Mouse (Mus musculus): ENCODE data around the gene Cntn4.

Gene Cntn4

DNA sequence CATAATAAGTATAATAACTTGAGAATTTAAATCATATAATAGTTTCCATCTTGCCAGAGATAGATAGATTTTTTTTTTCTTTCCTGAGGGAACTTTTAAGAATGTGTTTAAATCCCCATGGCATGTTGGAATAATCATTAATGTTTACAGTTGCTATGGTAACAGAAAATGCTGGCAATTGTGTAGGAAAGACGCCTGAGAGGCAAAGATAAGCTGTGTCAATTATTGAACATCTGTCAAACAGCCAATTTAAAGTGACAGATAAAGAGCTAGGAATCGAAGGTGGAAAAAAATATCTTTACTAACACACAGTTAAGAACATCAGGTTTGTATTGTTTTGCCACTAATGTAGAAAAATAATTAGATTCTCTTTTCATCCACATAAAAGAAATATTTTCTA is 788.3 kb downstream of the Cntn4 start:
- no peak for DNase-seq (ENCODE audit: low read depth)

DNA sequence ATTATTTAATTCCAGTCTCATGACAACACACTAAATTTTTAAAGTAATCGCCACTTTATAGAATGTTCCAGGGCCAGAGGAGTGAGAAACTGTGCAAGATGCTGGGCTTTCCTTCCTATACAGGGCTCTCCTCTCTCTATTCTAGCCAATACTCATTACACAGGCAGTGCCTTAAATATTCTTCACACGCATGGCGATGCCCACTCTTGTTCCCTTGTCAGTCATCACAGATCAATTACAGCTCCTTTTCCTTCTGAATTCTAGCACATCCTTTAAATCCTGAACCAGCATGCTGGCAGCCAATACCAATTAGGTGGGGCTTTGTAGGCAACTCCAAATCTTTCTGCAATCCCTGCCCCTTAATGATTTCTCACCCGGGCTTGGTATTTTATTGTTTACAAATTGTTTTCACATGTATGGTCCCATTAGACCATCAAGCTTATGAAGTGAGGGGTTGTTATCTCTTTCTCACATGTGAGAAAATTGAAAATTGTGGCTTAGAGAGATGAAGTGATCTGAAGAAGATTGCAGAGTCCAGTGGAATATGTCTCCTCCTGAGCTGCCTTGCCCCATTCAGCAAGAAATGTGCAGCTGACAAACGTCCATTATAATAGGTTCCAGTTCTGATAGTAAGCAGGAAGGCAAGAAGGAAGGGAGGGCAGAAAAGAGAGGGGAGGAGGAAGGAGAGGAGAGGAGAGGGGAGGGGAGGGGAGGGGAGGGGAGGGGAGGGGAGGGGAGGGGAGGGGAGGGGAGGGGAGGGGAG is 789.0 kb downstream of the Cntn4 start:
- no peak for DNase-seq (ENCODE audit: low read depth)

DNA sequence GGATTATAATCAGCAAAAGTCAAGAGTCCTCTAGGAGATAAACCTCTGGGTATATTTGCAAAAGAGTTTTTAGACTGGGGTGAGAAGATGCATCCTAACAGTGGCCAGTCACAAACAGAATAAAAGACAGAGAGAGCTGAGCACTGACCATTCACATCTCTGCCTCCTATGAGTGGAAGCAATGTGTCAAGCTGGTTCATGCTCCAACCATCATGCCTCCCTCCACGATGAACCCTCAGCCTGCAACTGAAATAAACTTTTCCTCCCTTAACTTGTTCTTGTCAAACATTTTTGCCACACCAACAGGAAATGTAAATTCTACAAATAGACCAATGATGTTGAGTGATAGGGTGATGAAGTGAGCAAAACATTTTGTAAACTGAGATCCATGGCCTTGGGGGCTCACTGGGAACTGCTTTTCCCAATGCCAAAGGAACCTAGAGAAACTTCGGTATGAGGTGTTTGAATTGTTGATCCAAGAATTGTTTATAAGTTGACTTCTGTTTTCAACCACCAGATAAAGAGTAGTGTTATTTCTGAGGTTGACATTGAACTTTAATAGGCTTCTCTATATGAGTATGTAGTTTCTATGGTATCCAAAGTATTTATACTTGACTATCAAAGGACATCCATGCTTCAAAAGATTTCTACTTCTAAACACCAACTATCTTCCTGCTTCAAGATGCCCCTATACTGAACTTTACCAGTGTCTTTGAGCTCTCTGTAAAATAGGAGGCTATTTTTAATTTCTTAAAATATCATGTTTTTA is 794.6 kb downstream of the Cntn4 start:
- DNase-seq (ENCODE audit: low read depth): no peak

DNA sequence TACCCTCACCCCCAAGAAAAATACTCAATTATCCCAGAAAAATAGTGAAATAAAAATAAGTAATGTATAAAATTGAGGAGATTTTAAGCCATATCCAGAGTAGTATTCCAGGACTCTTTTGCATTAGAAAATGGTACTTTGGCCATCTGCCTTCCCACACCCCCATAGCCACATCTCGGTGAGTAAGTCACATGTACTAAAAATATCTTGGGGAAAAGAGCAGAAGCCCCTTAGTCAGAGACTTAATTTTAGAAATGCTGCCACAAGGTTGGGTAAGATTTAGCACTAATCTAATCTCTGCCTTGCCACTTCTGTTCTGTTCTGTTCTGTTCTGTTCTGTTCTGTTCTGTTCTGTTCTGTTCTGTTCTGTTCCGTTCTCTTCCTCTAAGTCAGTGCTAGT is 796.4 kb downstream of the Cntn4 start:
- no peak for DNase-seq (ENCODE audit: low read depth)

DNA sequence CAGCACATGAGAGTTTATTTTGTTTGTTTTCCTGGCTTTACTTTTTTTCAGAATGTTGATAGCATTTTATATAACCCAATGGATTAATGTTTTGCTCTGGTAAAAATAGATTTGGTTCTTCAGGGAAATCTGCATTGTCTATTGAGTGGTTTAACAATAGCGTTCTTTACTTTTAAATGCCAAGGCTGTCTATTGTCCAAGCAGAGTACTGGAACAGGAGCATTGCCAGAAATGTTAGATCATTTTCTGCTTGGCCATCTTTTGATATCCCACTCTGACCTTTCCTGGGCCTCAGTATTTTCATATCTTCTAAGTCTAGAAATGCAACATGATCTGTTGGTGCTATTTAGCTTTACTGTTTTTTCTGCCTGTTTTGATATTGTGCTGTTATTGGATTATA is 804.1 kb downstream of the Cntn4 start:
- no peak for DNase-seq (ENCODE audit: low read depth)

DNA sequence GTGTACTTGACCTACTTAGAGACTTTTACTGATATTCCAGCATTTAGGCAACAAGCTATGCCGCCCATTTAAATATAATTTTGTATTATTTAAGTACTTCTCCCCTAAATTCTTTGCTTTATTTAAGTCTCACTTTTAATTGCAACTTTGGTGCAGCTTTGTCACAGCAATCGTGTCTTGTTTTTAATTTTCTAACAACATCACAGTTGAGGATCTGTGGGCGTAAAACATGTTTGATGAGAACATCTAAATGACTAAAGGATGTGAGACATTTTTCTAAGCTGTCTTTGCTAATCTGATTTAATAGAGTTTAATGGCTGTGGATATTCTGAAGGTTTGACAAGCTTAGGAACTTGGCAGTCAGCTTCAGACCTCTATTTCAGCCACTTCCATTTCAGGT is 818.8 kb downstream of the Cntn4 start:
- DNase-seq (ENCODE audit: low read depth): no peak

DNA sequence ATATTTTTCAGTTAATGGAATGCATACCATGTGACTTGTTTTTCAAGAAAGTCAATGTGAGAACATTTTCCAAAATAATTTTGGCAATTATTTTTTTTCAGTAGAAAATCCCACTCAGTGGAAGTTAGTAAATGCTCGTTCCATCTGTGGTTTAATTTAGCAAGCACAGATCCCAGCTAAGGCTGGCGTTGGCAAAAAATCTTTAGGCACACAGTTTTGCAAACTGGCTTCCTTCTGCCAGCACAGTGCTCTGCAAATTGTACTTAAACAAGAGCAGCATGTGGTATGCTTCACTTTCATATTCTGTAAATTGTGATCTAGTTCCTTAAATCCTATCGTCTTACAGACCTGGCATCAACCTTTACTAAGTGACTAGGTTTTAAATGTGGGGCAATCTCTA is 821.7 kb downstream of the Cntn4 start:
- DNase-seq (ENCODE audit: low read depth): no peak

DNA sequence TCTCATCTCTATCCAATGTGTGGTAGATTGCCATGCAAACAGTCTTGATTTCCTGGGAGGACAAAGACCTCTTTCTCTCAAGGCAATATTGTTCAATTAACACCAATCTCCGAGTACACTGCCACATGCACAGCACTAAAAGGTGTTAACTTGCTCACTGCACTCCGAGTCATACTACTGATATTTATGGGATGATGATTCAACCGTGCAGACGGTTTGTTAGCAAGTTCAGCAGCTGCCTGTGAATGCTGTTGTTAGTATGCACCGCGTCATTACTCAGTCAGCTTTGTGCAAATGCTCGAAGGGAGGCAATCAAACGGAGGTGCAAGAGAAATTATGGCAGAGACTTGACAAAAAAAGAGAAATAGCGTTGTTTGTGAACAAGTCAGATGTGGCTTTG is 826.5 kb downstream of the Cntn4 start:
- no peak for DNase-seq (ENCODE audit: low read depth)

DNA sequence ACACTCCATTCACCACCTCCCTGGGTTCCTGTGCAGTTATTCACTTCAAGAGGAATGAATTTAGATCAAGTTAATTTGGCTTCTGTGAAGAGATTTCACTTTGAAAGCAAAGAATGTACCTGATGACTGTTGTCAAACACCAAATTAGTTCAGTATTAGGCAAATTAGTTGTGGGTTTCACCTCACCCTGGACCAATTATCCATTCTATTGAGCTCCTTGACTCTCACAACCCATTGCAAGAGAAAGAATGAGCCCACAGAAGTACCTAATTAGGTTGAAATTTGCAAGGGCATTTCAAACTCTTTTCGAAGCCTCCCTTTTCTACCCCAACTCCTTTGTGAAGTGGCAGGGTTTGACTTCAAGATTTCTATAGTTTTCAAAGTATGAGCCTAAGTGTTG is 842.9 kb downstream of the Cntn4 start:
- no peak for DNase-seq (ENCODE audit: low read depth)

DNA sequence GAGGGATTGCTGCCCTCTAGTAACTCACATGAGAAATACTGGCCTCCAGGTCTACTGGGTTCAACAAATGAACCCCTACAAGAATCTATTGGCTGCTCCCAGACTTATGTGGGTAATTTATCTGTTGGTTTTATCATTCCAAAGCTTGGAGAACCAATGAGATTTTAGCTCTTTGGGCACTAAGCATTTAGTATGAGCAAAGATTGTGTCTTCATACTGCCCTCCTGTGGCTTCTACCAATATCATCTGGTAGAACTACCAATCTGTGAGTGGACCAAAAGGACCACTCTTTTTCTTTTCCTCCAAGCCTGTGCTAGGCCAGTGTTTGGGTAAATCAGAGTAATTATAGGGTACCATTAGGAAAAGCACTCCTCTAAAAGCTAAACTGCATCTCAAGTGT is 866.0 kb downstream of the Cntn4 start:
- DNase-seq (ENCODE audit: low read depth): no peak

DNA sequence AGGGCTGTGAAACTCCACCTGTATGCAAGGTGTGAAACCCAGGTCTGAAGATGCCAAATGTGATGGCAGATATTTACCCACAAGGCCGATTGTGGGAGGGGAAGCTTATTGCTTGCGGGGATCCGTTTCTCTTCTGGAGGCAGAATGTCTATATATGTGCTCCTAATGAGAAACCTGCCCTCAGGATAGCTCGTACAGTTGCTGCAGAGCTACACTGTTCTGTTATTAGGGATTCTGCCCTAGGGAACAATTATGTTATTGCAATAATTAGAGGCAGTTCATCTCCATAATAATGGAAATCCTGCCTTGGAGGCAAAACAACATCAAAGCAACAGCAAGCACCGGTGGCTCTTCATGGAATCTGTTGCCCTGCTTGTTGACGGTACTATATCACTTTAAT is 884.2 kb downstream of the Cntn4 start:
- no peak for DNase-seq (ENCODE audit: low read depth)

DNA sequence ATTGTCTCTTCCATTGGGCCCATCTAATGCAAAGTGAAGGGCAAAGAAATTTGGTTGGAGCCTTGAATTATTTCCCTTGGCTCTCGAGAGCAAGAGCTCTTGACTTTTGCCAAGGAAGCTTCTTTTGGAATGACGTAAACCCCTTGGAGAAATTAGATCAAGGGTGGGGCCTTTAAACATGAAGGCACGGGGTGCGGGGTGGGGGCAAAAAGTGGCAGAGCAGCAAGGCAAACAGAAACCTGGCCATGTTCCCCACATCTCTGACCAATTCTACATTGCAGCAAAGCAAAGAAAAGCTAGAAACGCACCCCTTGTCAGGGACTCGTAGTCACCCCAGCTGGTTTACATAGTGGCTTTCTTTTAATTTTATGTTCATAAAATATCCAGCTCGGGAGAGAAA is 887.9 kb downstream of the Cntn4 start:
- DNase-seq (ENCODE audit: low read depth): no peak

DNA sequence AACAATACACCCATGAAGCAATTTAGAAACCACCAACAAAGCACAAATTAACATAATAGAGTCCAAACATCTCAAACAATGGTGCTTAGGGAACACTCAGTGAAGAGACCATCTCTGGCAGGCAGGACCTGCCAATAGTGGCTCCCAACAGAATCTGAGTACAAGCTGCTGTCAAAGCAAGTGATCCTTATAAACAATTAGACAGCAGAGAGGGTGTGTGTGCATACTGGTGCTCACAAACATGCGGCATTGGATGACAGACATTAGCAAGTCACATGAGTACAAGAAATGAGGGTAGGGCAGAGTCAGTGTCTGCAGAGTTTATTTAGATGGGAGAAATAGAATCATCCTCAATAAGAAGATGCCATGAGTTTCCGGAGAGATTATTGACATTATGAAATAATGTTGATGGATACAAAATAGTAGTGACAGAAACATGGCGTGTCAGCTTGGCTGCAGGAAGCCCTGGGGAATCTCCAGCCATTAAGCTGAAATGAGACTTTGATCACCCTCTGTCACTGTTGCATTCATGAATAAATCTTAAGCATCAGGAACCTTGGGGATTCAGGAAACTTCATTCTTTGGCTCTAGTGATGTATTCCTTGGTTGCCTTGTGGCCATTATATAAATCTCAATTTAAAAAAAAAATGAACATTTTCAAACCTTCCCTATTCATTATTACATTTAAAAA is 888.5 kb downstream of the Cntn4 start:
- DNase-seq (ENCODE audit: low read depth): no peak

DNA sequence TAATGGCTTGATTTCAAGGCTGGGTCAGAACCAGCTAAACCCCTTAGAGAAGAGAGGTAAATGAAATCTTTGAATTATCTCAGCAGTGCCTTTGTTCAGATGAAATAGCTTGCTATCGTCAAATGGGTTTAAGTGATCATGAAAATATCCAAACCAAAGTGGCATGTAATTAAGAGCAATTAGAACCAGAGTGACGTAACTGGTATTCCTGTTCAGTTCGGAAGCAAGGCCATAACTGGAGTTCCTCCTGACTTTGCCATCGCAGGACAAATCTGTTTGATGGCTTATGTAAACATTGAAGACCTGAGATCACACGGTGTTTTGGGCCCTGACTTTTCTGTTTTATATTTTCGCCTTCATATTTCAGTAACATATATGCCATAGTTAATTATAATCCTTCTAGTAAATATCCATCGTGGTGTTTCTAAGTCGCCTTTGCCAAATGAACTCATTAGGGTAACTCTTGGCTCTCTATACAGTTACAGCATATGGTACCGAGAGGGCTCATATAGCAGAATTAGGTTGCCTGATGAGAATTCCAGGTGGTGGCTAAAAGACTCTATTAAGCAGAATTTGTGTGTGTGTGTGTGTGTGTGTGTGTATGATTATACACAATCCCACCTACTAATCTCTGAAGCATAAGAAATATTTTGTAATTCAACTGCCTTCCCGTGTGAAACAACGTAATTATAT is 889.6 kb downstream of the Cntn4 start:
- no peak for DNase-seq (ENCODE audit: low read depth)

DNA sequence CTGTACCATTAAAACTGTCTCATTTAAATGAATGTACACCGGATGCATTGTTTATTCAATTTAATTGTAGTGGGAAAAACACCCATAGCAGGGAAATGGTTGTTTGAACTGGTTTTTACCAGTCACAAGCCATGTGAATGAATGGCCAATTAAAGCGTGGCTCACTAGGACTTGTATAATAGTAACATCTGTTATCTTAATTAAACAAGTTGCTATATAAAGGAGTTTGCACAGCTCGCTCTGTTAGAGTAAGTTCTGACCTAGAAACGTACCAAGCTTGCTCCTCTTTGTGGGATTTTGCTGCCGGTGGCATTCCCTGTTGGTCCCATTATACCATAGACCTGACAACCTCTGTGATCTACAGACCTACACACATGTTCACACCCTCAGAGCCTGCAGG is 902.7 kb downstream of the Cntn4 start:
- DNase-seq (ENCODE audit: low read depth): no peak

DNA sequence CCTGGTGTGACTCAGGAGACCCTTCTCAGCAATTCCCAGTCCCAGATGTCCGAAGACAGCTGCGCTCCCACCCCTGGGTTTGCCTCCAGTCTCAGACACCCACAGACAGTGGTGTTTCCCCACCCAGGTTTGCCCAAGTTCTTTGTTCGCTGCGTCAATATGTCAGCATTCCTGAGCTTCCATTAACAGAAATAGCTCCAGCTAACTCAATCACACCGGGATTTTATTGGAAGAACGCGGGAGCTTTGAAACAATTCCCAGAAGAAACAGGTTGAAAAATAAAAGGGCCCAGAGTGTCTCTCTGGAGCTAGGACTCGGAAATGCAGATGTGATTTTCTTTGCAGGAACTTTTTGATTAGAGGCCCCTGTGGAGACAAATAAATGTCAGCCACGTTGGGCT is 916.3 kb downstream of the Cntn4 start:
- DNase-seq (ENCODE audit: low read depth): no peak

DNA sequence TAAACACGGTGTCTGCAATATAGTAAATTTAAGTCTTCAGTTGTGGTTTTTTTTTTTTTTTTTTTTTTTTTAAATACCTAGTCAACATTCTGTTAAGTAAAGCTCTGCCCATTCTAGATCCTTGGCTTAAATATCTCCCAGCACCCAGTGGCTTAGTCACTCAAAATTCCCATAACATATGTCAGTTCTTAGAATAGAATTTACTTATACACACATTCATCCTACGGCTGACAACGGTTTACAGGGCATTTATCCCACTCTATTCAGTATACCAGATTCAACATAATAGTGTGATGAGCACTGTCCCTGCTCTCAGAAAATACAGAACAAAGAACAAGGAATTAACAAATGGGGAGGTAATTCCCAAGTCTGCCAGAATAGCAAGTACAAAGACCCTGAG is 939.6 kb downstream of the Cntn4 start:
- DNase-seq (ENCODE audit: low read depth): no peak

DNA sequence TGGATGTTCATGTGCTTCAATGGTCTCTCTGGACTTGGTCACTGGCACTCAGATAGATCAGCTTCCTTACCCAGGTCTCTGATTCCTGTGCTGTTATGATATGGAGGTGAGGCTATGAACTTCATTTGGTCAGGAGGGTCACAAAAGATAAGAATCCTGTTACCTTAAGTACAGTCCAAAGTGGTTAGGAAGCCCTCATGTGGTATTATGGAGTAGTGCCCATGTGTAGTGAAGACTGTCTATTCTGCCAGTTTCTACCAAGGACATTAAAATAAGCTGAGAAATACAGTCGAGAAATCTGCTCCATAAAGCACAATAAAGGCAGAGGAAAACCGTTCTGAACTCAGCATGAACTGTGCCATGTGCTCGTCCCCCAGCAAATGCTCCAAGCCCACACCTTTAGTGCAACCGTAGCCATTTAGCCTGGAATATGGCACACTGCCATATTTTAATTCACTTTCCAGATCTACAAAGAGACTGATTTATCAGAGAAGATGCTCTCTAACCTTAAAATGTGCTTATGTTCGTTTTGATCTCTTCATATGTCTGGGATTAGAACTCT is 943.8 kb downstream of the Cntn4 start:
- DNase-seq (ENCODE audit: low read depth): no peak

DNA sequence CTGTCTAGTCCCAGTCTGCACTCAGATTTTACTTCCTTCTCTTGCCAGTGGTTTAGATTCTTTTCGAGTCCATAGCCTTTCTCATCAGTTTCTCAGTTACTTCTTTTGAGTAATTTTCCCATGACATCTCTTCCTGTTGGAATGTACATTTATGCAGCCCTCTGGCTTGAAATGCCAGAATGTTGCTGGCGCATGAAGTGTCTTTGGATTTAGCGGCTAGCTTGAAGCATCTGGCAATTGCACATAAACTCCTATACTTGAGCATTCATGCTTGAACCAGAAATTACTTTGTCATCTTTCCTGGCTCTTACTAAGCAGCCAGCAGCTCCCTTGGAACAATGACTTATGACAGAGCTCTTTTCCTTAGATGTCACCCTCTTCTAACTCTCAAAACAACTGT is 965.6 kb downstream of the Cntn4 start:
- DNase-seq (ENCODE audit: low read depth): no peak

DNA sequence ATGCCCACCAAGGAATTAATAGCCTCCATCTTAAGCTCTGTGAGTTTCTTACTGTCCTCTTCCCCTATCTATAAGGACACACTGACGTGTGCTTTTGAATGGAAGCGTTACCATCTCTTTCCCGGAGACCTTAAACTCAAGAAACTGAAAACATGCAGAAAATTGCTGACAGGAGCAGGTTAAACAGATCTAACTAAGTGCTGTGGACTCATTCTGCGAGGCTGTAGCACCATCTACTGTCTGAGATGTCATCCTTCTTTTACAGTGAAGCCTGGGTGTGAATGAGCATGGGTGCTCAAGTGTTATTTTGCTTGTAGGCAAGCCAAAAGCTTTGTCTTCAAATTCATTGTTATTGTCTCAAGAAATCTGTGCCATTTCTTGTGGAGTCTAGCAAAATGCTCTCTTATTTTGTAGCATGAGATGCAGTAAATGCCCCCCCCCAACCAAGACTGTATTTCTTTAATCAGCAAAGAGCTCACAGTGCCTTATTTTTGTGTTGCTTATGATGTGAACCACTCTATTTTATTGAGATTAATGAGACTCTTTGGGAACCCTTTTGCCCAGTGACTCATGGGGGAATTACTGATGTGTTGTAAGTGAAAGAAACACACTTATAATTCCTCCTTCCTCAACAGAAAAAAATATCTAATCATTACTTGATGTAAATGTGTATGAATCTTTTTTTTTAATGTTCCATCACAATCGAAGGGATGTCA is 968.2 kb downstream of the Cntn4 start:
- DNase-seq (ENCODE audit: low read depth): no peak

DNA sequence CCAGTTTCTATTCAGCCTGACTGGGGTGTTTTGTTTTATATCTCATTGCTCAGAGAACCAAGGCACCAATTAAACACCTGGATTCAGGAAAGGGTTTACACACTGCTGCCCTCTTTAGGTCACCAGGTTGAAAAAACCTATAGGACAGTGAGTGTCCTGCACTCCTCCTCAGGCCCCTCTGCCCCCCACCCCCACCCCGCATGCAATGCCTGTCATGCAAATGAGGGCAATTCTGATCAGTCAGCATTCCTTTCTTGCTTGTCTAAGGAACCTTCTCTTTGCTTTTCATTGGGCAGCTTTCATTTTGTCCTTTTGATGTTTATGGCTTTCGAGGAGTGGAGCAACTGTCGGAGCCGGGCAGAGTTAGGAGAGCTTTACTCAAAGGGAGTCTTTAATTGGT is 969.5 kb downstream of the Cntn4 start:
- DNase-seq (ENCODE audit: low read depth): no peak
